Mouse (Mus musculus): ENCODE results near the gene 9230112D13Rik.

Gene 9230112D13Rik

DNA sequence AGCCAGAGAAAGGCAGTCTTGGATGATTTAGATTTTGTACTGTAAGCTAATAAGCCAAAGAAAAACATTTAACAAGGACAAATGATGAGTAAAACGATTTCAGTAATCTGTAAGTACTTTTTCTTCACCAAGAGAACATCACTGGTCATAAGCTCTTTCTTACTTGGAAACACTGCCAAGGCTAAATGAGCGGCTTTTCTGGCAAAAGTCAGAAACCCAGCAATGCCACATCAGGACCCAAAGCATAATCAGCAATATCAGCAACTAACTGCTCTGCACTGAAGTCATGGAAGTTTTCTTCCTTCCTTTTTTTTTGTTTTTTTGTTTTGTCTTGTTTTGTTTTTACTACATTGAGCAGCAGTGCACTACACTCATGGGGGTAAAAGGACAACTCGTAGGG is 25.3 kb downstream of the 9230112D13Rik start:
- no peak for DNase-seq (ENCODE audit: low read depth)

DNA sequence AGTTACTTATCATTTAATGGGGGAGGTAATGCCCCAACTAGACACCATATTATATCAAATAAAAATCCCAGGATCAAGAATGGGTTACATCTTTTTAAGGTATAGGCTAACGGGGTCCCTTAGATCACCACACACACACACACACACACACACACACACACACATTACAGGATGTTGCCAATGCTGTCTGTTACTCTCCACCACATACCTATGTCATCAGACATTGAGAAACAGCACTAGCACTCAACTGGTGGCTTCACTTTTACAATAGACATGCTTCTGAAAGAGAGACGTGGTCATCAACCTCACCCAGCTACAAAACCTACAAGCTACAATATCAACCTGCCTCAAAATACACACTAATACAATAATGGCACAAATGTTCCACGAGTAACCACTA is 28.9 kb downstream of the 9230112D13Rik start:
- DNase-seq (ENCODE audit: low read depth), result peak; percentile 42

GRCm38 (mm10) chr14:34492688-34493087 is 29.9 kb downstream of the 9230112D13Rik start:
- DNase-seq (ENCODE audit: low read depth), result peak; percentile 23

DNA sequence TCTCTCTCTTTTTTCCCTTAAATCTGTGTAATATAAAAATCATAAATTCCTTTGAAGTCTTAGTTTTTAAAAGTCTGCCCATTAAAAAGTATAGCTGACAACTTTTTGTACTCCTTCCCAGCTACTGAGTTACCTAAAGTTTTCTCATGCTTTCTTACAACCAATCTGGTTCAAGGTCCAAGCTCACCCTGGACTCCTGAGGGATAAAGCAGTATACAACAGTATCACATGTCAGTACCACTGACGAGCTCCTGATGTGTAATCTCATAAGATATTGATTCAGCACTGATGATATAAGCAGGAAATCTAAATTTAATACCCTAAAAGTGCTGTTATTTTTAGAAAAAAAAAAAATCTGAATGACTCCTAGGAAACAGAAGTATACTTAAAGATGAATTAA is 31.6 kb downstream of the 9230112D13Rik start:
- DNase-seq (ENCODE audit: low read depth), result no peak

DNA sequence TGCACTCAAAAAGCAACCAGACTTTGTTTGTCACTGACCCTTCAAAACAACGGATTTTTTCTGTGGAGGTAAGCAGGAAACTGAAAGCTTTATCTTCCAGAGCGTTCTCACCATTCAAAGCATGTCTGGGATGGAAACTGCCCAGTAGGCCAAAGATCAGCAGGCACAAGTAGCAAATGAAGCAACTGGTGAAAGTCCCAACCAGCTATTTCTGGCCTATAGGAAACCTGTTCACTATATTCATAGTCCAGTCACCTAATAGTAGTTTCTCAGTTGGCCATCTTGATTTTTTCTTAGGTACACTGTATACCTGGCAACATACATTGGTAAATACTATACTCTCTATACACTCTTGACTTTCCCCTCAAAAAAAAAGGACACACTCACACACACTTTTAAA is 32.7 kb downstream of the 9230112D13Rik start:
- DNase-seq (ENCODE audit: low read depth), result no peak

- no peak for DNase-seq (ENCODE audit: low read depth)
Observed at GRCm38 (mm10) chr14:34486169-34486568, 36.4 kb downstream of the 9230112D13Rik start.

- no peak for DNase-seq (ENCODE audit: low read depth)
Observed at GRCm38 (mm10) chr14:34483469-34484341, 38.9 kb downstream of the 9230112D13Rik start.

- no peak for DNase-seq (ENCODE audit: low read depth)
Observed at GRCm38 (mm10) chr14:34471591-34471990, 51.0 kb downstream of the 9230112D13Rik start.

DNA sequence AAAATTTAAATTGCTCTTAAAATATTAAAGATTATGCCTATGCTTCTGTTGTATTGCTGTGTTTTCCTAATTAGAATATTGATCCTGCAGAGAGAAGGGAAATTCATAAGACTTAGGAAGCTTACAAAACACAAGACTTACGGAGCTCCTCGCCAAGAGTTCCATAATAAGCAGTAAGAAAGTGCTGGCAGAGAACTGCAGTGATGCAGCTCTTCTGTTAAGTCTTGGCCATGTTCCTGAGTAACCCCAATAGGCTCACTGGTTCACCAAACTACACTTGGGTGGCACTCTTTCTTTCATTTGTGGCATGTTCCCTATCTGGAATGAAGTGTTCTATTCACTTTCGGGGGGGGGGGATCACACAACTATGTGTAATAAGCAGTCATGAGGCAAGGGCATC is 56.3 kb downstream of the 9230112D13Rik start:
- no peak for DNase-seq (ENCODE audit: low read depth)

Measured in 416B (cell line).